Mouse (Mus musculus): Measurements from ENCODE around the gene Snx20.

GRCm38 (mm10) chr8:88609036-88609435 is 26.9 kb downstream of the Snx20 start:
- TF ChIP-seq POLR2A (IDR thresholded peaks at IDR 0.05; ENCODE audit: borderline replicate concordance, insufficient read depth, low read length) (no peak), CTCF (IDR thresholded peaks at IDR 0.05; ENCODE audit: borderline replicate concordance, insufficient read depth, low read depth, low read length) (no peak)
